Mouse (Mus musculus) thymus, postnatal 10 days (tissue): ENCODE measurements around the gene Ccdc84.
"Not testable (repeated sequence)": the region's sequence is repeated elsewhere in the genome, so short reads cannot be mapped to it uniquely, and the experiment has no call there.

Experiments used
- DNase-seq, 2 experiments: peaks; one replicate each; pipeline ENCODE4 v3.0.0; 2021; ENCODE audit warnings: low spot score in 2 of 2

Ccdc84 gene

DNA sequence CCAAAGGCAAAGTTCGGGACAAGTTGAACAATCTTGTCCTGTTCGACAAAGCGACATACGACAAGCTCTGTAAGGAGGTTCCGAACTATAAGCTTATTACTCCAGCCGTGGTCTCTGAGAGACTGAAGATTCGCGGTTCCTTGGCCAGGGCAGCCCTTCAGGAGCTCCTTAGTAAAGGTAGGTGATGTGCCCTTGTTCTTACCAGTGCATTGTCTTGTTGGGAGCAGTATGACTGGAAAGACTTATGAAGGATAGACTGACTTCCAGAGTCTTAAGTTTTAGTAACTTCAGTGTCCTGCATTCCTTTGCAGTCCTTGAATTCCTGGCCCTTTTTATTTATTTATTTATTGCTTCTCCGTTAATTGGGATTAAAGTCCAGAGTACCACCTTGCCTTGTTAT lies 9.7 kb downstream of the Ccdc84 start:
- DNase-seq: not testable (repeated sequence)

DNA sequence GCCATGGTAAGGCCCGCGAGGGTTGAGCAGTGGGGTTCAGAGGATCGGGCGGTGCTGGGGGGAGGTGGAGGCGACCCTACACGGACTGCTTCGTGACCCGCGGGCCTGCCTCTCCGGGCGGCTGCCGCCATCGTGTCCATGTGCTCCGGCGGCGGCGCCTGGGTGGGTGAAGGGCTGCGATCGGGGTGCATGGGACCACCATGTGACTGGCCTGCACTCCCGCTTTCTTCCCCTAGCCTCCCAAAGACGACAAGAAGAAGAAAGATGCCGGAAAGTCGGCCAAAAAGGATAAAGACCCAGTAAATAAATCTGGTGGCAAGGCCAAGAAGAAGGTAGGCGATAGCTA lies 10.6 kb downstream of the Ccdc84 start:
- no peak for DNase-seq

DNA sequence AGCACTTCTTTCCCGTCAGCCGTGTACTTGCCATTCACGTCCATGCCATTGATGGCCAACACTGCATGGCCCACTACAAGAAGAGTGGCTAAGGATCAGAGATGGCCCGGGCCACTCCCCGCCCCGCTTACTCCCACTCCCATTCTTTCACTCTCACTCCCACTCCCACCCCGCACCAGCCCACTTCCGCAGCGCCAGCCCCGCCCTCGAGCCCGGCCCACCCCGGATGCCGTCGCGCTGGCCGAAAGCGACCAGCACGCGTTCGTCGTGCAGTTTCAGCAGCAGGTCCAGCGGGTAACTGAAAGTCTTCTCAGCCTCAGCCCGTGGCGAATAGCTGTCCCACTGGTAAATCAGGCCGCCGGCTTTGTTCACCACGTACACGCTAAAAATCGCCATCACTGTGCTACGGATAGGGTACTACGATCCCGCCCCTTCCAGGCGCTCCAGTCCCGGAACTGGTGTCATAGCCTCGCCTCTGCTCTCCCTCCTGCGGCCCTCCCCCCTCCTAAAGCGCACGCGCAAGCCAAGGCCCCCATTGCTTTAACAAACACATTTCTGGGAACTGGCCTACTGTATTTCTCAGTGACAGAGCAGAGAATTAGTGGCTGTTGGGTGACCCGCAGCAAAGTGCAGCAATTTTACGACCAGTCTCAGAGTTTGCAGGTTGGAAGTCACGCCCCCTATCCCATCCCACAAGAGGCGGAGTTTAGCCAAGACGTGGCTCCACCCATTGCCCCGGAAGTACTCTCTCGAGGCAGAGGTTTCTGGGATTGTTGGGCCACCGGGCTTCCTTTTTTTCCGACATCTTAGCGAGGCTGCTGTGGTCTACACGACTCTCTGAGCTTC lies 11.2 kb downstream of the Ccdc84 start, which contains the start of the genes Rps25 and Trappc4:
Rps25 (plus strand) TSS at position 234 of the 846 bp plus-strand sequence.
Trappc4 (minus strand) TSS at position 695 of the 846 bp plus-strand sequence.
- peak; percentile 85 to 92 for DNase-seq

DNA sequence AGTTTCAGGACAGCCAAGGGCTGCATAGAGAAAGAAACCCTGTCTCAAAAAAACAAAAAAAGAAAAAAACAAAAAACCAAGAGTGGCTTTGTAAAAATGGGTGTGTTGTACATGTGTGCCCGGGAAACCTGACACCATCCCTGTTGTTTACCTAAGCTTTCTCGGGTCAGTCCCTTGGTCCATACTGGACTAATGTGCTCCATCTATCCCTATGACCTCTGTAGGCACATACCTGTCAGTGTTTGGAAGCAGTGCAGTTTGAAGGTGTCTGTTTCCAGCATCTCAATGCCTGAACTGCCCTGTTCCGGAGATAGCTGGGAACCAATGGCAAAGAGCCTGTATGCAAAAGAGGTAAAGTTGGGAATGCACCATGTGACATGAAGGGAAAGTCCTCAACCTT lies 13.4 kb downstream of the Ccdc84 start:
- no peak for DNase-seq

DNA sequence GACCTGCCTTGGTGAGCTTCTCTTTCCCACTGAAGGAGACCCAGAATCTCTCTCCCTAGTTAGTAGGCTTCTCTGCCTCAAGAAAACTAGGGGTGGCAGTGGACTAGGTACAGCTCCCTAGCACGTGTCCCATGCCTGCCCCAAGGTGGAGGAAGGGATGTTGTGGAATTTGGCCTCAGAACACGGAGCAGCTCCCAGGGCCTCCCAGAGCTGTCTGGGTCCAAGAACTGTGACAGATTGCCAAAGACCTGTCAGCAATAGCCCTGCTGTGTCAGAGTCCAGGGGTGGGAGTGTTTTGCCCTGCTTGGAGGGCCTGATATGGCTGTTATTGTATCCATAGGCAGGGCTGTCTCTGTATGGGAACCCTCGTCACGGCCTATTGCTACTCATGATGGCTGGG lies 17.3 kb downstream of the Ccdc84 start:
- DNase-seq: no peak

DNA sequence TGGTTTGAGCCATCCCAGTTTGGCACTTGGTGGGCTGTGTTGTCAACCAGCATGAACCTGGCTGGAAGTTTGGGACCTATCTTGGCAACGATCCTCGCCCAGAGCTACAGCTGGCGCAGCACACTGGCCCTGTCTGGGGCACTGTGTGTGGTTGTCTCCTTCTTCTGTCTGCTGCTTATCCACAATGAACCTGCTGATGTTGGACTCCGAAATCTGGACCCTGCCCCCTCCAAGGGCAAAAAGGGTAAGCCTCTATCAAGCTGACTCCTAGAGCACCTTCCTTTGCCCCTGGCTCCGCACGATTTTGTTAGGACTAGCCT lies 18.6 kb downstream of the Ccdc84 start:
- no peak for DNase-seq

DNA sequence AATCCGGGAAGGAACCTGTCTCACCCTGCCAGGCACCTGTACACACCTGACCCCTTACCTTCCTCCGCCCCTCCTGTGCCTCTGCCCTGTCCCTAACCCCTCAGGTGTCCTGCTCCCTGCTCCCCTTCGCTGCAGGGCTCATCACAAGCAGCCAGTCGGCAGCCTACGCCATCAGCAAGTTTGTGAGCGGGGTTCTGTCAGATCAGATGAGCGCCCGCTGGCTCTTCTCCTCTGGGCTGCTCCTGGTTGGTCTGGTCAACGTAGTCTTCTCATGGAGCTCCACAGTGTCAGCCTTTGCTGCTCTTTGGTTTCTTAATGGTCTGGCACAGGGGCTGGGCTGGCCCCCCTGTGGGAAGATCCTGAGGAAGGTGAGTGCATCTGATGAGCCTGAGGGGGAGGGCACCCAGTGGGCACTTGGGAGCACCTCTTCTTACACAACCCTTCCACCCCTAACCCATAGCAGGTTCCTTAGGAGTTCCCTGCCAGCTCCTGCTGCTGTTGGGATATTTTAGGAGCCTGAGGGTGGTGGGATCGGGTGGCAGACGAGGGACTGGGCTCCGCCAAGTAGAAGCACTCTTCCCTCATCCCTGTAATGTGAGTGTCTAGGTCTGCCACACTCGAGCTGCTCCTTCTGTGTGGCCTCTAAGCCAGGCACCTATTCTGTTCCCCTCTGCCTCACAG lies 19.1 kb downstream of the Ccdc84 start:
- no peak for DNase-seq

DNA sequence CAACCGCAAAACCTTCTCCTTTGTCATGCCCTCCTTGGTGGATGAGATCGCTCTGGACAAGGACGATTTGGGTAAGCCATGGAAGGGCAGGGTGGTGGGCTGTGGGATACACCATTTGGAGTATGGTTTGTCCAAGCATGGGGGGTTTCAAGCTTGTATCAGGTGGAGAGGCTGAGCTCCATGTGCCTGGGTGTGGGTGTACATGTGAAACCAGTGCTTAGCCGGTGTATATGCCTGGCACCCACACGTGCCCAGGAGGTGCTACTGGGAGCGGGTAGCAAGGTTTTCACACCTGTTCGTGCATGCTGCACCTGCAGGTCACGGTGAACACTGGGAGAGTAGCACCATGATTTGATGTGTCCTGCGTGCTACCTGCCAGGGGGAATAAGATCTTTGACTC lies 19.8 kb downstream of the Ccdc84 start:
- no peak for DNase-seq

DNA sequence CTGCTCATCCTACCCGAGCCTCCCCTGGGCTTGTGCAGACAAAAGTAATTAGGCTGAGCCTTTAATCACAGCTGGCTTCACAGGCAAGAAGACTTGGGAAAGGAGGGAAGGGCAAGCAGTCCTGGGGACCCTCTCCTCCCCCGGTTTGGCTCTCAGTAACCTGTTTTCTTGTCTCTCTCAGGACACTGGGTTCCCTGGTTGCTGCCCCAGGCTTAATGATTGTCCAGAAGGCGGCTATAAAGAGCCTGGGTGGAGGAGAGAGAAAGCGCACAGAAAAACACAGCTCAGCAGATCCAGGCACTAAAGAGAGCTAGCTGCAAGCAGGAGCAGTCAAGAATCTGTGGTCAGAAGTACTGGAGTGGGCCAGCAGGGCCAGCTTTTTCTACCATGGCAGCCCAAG lies 20.3 kb downstream of the Ccdc84 start:
- no peak for DNase-seq

DNA sequence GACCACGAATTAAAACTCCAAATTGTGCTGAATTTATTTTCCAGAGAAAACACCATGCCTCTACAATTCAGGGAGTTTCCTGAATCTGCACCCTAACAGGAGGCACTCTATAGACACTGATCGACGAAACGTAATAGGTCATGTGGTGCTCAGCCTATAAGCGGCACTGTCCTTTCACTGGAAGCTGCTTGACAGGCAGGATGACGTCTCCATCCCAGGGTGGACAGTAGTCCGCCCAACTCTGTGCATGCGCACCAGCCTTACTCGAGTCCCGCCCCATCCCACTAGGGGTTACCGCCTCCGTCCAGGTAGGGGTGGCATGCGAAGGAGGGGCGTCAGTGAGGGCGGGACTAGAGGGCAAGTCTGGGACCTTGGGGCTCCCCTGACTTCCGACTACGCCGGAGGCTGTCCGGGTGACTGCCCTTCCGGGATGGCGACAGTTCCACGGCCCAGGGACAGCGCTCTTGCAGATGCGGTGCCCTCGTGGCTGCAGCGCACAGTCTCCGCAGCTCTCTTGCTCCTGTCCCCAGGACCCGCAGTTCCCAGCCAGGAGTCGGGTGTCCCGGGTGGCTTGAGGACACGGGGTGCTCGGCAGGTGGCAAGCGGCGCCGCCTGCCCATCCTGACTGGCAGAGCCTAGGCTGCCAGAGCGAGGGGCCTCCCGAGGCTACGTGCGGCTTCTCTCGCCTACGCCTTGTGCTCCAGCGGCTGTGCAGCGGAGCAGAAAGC lies 21.5 kb downstream of the Ccdc84 start, which contains the start of gene Slc37a4:
Slc37a4 (plus strand) TSS at position 169 of the 728 bp plus-strand sequence.
- DNase-seq: peak; percentile 75 to 81

DNA sequence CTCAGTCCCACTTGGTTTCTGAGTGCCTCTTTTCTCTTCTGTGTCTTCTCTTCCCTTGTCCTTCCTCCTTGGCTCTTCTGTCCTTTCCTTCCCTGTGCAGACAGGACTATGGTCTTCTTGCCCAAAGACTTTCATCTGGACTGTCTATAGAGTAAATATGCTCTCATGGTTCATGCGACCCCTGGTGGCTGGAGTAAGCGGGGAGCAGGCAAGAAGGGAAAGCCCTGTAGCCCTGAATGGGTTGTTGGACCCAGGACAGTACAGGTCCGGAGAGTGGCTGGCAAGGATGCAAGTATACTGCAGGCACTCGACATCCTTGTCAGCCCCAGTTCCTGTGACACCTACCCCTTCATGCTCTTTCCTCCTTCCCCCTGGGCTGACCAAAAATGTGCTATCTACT lies 26.9 kb downstream of the Ccdc84 start:
- peak in 1 of 2 experiments; percentile 65 for DNase-seq

DNA sequence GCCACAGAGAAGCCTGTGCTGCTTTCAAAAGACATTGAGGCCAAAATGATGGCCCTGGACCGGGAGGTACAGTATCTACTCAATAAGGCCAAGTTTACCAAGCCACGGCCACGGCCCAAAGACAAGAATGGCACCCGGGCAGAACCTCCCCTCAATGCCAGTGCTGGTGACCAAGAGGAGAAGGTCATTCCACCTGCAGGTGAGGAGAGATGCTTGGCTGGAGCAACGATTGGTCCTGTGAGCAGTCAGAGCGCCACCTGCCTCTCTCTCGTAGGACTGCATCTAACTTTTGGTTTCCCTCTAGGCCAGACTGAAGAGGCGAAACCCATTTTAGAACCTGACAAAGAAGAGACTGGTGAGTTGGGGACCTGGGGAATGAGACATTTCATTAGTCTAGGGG lies 29.1 kb downstream of the Ccdc84 start:
- peak in 1 of 2 experiments; percentile 58 for DNase-seq

DNA sequence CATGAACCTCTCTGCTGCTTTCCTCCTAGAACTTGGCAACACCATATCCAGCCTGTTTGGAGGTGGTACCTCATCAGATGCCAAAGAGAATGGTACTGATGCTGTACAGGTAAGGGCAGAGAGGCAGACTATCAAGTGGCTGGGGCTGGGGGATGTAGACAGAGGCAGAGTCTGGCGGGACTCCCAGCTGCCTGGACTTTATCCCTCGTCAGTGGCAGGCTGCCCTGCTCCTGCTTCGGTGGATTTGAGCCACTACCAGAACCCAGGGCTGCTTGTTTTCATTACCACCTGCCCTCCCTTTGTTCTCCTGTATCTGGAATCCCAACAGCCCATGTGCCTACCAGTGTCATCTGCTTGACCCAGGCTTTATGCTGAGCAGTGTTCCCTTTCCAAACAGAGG lies 31.1 kb downstream of the Ccdc84 start:
- DNase-seq: no peak

DNA sequence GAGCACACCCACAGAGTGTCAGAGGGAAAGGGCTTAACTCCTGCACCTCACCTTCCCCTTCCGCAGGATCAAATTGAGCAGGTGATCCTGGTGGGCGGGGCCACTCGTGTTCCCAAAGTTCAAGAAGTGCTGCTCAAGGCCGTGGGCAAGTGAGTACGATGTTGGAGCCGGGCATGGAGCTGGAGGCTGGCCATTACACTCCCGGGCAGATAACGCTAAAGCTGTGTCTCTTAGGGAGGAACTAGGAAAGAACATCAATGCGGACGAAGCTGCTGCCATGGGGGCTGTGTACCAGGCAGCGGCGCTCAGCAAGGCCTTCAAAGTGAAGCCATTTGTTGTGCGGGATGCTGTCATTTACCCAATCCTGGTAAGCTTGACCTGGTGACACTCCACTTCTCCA lies 33.8 kb downstream of the Ccdc84 start:
- no peak for DNase-seq

DNA sequence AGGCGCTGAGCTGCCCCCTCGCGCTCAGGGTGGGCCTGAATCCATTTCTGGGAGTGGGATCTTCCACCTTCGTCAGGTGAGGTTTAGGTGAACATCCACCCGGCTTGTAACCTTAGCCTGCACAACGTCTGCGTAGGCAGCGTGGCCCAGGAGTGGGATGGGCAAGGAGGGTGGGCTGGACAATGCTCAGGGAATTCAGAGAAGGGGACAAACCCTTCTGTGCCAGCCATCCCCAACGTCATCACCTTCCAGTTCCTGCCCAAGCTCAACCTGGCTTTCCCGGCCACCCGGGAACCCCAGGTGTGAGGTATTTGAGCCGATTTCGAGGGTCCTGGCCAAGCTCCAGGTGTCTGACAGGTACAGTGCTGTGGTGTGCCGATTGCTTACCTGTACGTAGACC lies 38.5 kb downstream of the Ccdc84 start:
- DNase-seq: no peak

DNA sequence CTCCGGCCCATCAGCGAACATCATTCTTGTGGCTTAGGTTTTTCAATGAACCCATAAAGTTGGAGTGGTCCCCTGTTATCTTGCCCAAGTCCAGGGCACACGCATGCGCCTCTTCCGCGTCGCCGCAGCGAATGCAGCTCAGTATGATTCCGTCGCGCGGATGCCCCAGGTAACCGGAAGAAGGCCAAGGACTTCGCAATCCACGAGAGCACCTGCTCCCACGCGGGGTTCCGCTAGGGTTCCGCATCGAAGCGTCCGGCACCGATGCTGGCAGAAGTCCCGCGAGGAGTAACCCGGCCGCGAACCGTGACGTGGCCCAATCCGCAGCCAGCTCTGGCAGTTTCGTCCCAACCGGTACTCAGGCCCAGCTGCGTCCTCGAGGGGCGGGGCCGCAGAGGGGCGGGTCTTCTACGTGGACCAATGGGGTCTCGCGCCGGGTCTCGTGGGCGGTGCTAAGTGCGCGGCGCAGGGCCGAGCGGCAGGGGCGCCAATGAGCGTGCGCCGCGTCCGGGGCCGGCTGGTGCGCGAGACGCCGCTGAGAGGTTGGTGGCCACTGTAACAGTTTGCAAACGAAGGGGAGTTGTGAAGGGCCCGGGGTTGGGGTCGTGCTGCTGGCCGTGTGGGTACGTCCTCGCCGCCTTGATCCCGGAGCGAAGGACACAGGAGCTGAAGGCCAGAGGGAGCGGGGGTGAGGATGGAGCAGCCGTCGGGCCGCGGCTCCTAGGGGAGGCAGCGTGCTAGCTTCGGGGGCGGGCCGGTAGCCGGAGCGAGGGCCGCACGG lies 39.1 kb downstream of the Ccdc84 start, which contains the start of gene Hyou1:
Hyou1 (plus strand) TSS at position 437 of the 781 bp plus-strand sequence.
- DNase-seq: peak; percentile 98 to 99

DNA sequence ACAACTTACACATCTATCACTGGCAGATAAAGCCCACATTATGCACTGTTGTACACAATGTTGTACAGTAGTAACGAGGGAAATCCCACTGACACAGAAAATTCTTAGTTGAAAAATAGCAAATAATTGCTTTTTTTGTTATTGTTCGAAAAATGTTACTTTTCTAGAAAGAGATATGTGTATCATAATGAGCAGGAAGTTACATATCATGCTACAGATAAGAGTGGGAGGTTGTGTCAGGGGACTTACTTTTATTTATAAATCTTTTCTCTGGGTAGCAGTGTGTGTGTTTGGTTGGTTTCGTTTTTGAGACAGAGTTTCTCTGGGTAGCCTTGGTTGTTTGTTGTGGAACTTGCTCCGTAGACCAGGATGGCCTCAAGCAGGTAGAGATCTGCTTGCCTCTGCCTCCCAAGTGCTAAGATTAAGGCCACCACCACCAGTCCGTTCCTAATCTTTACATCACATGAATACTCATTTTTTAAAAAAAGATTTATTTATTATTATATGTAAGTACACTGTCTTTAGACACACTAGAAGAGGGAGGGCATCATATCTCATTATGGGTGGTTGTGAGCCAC lies 40.1 kb downstream of the Ccdc84 start:
- no peak for DNase-seq

DNA sequence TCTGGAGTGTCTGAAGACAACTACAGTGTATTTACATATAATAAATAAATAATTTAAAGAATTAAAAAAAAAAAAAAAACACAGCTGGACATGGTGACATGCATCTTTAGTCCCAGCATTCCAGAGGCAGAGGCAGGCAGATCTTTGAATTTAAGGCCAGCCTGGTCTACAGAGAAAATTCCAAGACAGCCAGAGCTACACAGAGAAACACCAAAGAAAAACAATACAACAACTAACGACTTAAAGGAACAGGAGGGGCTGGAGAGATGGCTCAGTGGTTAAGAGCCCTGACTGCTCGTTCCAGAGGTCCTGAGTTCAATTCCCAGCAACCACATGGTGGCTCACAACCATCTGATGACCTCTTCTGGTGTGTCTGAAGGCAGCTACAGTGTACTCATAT lies 41.0 kb downstream of the Ccdc84 start:
- DNase-seq: not testable (repeated sequence)

DNA sequence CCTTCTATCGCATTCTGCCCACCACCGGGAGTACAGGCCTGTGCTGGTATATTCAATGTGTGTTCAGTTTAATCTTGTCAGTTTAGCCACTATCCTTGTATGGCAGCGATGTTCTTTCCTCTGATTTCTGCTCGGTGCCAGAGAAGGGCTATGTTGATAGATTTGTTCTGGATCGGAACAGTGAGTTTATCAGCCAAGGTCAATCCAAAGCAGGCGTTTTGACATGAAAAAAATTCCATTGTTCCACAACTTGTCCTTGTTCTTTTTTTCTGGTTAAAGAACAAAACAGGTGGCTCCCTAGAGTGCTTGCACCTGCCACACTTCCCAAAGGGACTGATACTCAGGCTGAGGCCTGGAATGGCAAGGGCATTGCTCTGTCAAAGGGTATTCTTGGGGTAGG lies 42.2 kb downstream of the Ccdc84 start:
- no peak for DNase-seq

DNA sequence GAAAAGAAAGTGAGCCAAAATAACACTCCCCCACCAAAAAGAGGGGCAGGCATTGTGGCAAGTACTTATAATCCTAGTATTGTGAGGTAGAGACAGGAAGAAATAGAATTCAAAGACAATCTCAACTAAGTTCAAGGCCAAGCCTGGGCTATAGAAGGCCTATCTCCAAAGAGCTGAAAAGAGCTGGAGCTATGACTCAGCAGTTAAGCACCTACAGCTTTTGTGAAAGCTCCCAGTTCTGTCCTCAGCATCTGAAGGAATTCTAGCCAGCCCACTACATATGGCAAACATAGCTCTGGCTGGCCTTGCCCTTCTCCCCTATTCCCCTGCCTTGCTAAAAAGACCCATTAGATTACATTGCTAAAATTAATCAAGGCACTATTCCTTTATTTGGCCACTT lies 45.0 kb downstream of the Ccdc84 start:
- no peak for DNase-seq

DNA sequence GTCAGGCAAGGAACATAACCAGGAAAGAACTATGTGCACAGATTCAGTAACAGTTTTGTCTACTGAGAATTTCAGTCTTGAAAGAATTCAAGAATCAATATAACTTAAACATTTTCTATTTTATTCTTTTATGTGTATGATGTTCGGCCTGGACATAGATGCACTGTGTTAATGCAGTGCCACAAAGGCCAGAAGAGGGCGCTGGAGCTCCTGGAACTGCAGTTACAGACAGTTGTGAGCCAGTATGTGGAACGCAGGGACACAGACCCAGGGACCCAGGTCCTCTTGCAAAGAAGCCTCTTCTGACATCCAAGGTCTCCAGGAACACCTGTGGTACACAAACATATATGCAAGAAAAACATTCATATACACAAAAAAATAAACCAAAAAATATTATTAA lies 53.9 kb downstream of the Ccdc84 start:
- DNase-seq: peak in 1 of 2 experiments; percentile 23
